Mouse (Mus musculus): Measurements from ENCODE around the gene Mark4. TPM values are rescaled to one million over a fixed set of nuclear protein-coding genes. Genes with fewer than 3 reads are reported as not detected.

The Mark4 gene
- polyA plus RNA-seq, 1 experiment from 2014 or later = 5.2 TPM

DNA sequence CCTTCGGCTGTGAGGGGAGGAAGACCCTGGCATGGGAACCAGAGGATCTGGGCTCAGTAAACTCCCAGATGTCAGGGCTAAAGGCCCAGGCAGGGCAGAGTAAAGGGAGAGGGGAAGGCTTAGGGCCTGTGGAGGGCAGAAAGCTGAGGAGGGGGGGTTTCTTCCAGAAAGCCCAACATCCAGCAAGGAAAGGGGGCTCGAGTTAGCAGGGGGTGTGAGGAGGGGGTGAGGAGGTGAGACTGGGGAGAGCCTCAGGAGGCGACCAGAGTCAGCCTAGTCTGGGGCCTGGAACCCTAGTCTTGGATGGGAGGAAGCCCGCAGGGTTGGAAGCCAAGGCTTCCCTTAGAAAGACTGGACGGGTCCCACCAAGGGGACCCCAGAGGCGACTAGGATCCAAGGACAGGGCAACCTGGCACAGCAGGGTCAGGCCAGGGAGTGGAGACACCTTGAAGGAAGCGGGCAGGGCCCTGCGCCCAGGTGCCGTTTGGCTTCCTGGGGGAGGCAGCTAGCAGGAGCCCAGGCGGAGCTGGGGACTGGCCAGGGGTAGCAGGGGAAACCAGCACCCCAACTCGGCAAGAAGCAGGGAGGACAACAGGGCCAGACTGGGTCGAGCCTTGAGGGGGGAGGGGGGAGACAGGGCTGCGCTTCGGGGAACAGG lies 1.1 kb downstream of the Mark4 start:
- 7% methylated on average over 13 of the region's 14 CpGs for WGBS
- Histone ChIP-seq H3K36me3 (ENCODE audit: control insufficient read depth, insufficient read depth, low read length) (no peaks in the 10 kb centered on the region), H3K4me1 (replicated peaks; ENCODE audit: control insufficient read depth, insufficient read depth) (0 out of 2 replicates have a peak, but pooled peaks cover 4% of the 10 kb centered on the region), H3K4me3 (ENCODE audit: low read depth, low read length) (peak overlapping the region; percentile 78), H3K27me3 (ENCODE audit: control insufficient read depth, insufficient read depth, low read length) (no peaks in the 10 kb centered on the region), H3K9ac (ENCODE audit: low read length) (peak overlapping the region; percentile 93), H3K9me3 (ENCODE audit: control insufficient read depth, low read length) (no peaks in the 10 kb centered on the region), H3K27ac (replicated peaks) (peak overlapping the region; percentile 81), H3K4me2 (replicated peaks; ENCODE audit: low read depth) (peak overlapping the region; percentile 96)
- DNase-seq (ENCODE audit: low spot score) = no peak
- TF ChIP-seq EP300 (optimal IDR thresholded peaks at IDR 0.05) = no peak
- TF ChIP-seq CTCF (IDR thresholded peaks at IDR 0.05; ENCODE audit: low read depth) = no peak
- ATAC-seq (ENCODE audit: low FRiP score, low TSS enrichment) = peak; percentile 12

DNA sequence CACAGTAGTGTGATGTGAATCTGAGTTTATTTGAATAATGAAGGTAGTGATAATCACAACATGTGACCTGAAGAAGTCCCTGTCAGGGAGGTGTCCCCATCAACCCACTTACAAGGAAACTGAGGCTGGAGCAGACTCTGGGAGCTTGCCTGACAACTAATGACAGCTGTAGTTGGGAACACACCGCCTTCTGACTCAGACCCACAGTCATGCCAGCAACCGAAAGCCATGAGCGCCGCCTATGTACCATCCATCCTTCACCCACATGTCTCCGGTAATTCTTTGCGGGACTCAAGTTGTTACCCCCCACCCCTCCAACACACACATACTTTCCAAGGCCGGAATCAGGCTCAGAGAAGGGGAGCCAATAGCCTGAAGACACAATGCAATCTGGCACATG lies 2.0 kb downstream of the Mark4 start:
- DNase-seq (ENCODE audit: low spot score) = no peak

DNA sequence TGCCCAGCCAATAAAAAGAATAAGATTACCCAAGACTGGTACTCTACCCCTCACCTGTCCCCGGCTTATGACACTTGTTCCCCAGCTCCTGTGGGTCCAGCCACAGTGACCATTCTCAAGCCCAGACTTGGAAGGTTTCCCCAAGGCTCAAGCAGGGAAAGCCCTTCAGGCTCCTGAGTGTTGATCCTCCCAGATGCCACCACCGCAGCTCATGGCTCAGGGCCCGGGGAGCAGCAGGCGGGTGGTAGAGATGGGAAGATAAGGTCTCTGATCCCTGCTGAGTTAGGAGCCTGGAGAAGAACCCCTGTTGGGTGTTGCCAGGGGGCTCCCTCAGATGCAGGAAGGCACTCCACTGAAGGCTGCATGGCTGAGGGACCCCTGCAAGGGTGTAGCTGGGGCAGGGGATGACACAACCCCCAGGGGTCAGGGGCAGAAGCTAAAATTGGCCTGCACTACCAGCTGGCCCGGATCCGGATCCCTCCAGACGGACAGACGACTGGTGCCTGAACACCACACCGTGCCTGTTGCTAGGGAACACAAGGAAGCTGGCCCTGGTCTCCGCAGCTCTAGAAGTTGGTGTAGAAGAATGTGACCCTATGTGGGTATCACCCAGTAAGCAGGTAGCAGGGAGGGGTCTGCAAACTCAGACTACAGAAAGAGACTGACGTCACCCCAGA lies 2.7 kb downstream of the Mark4 start:
- Histone ChIP-seq H3K27me3 (ENCODE audit: control insufficient read depth, insufficient read depth, low read length) (no peaks in the 10 kb centered on the region), H3K4me2 (replicated peaks; ENCODE audit: low read depth) (no peak overlapping the region), H3K36me3 (ENCODE audit: control insufficient read depth, insufficient read depth, low read length) (peaks cover 7% of the 10 kb centered on the region; the same call in 1 of the 2 replicates), H3K9me3 (ENCODE audit: control insufficient read depth, low read length) (no peaks in the 10 kb centered on the region), H3K27ac (replicated peaks) (no peak overlapping the region), H3K4me1 (replicated peaks; ENCODE audit: control insufficient read depth, insufficient read depth) (0 out of 2 replicates have a peak, but pooled peaks cover 4% of the 10 kb centered on the region), H3K9ac (ENCODE audit: low read length) (no peak overlapping the region), H3K4me3 (ENCODE audit: low read depth, low read length) (no peak overlapping the region)
- ATAC-seq (ENCODE audit: low FRiP score, low TSS enrichment) (no peak), DNase-seq (ENCODE audit: low spot score) (no peak)
- TF ChIP-seq CTCF (IDR thresholded peaks at IDR 0.05; ENCODE audit: low read depth) (no peak), EP300 (optimal IDR thresholded peaks at IDR 0.05) (no peak)
- WGBS = 68% methylated on average over 11 of the region's 11 CpGs

More for the DNA sequence above, 2.0 kb downstream of the Mark4 start:
- Histone ChIP-seq H3K4me3 (ENCODE audit: low read depth, low read length) (no peak overlapping the region), H3K4me2 (replicated peaks; ENCODE audit: low read depth) (0 out of 2 replicates have a peak overlapping the region, but pooled peaks have one; percentile 5), H3K27me3 (ENCODE audit: control insufficient read depth, insufficient read depth, low read length) (no peaks in the 10 kb centered on the region), H3K4me1 (replicated peaks; ENCODE audit: control insufficient read depth, insufficient read depth) (0 out of 2 replicates have a peak, but pooled peaks cover 4% of the 10 kb centered on the region), H3K9me3 (ENCODE audit: control insufficient read depth, low read length) (no peaks in the 10 kb centered on the region), H3K27ac (replicated peaks) (no peak overlapping the region), H3K36me3 (ENCODE audit: control insufficient read depth, insufficient read depth, low read length) (peaks cover under 1% of the 10 kb centered on the region; the same call in 1 of the 2 replicates), H3K9ac (ENCODE audit: low read length) (no peak overlapping the region)
- 86% methylated on average over 7 of the region's 7 CpGs for WGBS
- no peak for ATAC-seq (ENCODE audit: low FRiP score, low TSS enrichment)
- TF ChIP-seq CTCF (IDR thresholded peaks at IDR 0.05; ENCODE audit: low read depth) = no peak
- TF ChIP-seq EP300 (optimal IDR thresholded peaks at IDR 0.05) = no peak

DNA sequence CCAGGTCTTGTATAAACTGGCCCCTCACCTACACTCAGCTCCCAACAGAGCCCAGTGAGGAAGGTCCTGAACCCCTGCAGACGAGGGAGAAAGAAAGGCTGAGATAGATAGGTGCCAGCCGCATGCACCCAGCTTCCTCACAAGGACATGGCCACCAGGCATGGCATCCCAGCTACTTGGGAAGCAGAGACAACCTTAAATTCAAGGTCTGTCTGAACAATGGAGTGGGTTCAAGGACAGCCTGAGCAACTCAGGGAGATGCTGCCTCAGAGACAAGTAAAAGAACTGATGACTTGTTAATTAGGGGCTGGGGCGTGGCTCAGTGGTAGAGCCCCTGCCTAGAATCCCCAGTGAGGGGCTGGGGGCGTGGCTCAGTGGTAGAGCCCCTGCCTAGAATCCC lies 3.4 kb downstream of the Mark4 start:
- Histone ChIP-seq H3K9ac (ENCODE audit: low read length) (no peak overlapping the region), H3K36me3 (ENCODE audit: control insufficient read depth, insufficient read depth, low read length) (peaks cover 11% of the 10 kb centered on the region; the same call in 1 of the 2 replicates), H3K27me3 (ENCODE audit: control insufficient read depth, insufficient read depth, low read length) (no peaks in the 10 kb centered on the region), H3K4me2 (replicated peaks; ENCODE audit: low read depth) (no peak overlapping the region), H3K27ac (replicated peaks) (no peak overlapping the region), H3K4me3 (ENCODE audit: low read depth, low read length) (no peak overlapping the region), H3K4me1 (replicated peaks; ENCODE audit: control insufficient read depth, insufficient read depth) (0 out of 2 replicates have a peak, but pooled peaks cover 4% of the 10 kb centered on the region), H3K9me3 (ENCODE audit: control insufficient read depth, low read length) (no peaks in the 10 kb centered on the region)
- DNase-seq (ENCODE audit: low spot score) (no peak), ATAC-seq (ENCODE audit: low FRiP score, low TSS enrichment) (no peak)
- 90% methylated on average over 4 of the region's 4 CpGs for WGBS
- TF ChIP-seq EP300 (optimal IDR thresholded peaks at IDR 0.05) (no peak), CTCF (IDR thresholded peaks at IDR 0.05; ENCODE audit: low read depth) (no peak)

DNA sequence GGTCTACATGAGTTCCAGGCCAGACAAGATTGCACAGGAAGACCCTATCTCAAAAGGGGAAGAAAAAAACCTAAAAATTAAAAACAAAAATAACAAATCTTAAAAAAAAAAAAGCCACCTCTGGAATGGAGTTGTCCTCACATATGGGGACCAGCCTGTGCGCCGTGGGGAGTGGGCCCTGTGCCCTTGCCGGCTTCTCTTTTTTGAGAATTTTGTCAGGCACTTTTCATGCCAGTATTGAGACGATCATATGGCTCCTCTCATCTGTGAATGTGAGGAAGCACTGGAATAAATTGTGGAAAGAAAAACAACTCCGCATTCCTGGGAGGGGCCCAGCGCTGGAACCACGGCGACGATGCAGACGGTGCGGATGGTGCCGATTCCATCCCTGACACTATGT lies 9.5 kb downstream of the Mark4 start:
- Histone ChIP-seq H3K4me1 (replicated peaks; ENCODE audit: control insufficient read depth, insufficient read depth) (no peaks in the 10 kb centered on the region), H3K27me3 (ENCODE audit: control insufficient read depth, insufficient read depth, low read length) (no peaks in the 10 kb centered on the region), H3K4me2 (replicated peaks; ENCODE audit: low read depth) (no peak overlapping the region), H3K27ac (replicated peaks) (no peak overlapping the region), H3K4me3 (ENCODE audit: low read depth, low read length) (no peak overlapping the region), H3K9ac (ENCODE audit: low read length) (no peak overlapping the region), H3K36me3 (ENCODE audit: control insufficient read depth, insufficient read depth, low read length) (peaks cover 28% of the 10 kb centered on the region), H3K9me3 (ENCODE audit: control insufficient read depth, low read length) (no peaks in the 10 kb centered on the region)
- DNase-seq (ENCODE audit: low spot score) (no peak), ATAC-seq (ENCODE audit: low FRiP score, low TSS enrichment) (no peak)
- no peak for TF ChIP-seq EP300 (optimal IDR thresholded peaks at IDR 0.05)
- TF ChIP-seq CTCF (IDR thresholded peaks at IDR 0.05; ENCODE audit: low read depth) = no peak
- WGBS = 84% methylated on average over 12 of the region's 12 CpGs

DNA sequence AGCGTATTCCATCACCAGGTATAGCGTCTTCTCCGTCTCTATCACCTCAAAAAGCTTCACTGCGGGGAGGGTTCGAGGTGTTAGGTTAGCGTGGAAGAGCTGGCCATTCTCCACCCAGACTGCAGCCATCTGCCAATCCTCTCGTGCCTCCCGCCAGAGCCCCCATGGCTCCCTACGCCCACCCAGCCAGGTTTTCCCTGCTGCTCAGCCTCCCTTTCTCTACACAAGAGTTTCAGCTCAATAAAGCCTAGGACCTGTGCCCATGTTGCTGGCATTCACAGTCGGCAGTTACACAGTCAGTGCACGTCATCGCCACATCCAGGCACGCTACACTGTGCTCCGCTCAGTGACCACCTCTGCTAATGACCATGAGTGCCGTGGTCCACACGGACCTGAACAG lies 10.9 kb downstream of the Mark4 start:
- Histone ChIP-seq H3K4me3 (ENCODE audit: low read depth, low read length) (no peak overlapping the region), H3K9me3 (ENCODE audit: control insufficient read depth, low read length) (no peaks in the 10 kb centered on the region), H3K4me2 (replicated peaks; ENCODE audit: low read depth) (no peak overlapping the region), H3K27me3 (ENCODE audit: control insufficient read depth, insufficient read depth, low read length) (no peaks in the 10 kb centered on the region), H3K27ac (replicated peaks) (no peak overlapping the region), H3K9ac (ENCODE audit: low read length) (no peak overlapping the region), H3K4me1 (replicated peaks; ENCODE audit: control insufficient read depth, insufficient read depth) (no peaks in the 10 kb centered on the region), H3K36me3 (ENCODE audit: control insufficient read depth, insufficient read depth, low read length) (peaks cover 31% of the 10 kb centered on the region)
- 90% methylated on average over 16 of the region's 16 CpGs for WGBS
- DNase-seq (ENCODE audit: low spot score) (no peak), ATAC-seq (ENCODE audit: low FRiP score, low TSS enrichment) (no peak)
- TF ChIP-seq EP300 (optimal IDR thresholded peaks at IDR 0.05) = no peak
- no peak for TF ChIP-seq CTCF (IDR thresholded peaks at IDR 0.05; ENCODE audit: low read depth)

All from stomach, postnatal 0 days (tissue).